Mouse (Mus musculus) skeletal muscle tissue, adult 2 months (tissue): ENCODE measurements around the gene Cdc20b.

Experiments
- DNase-seq: peaks from one replicate; pipeline ENCODE4 v3.0.0-alpha.2; 2012; ENCODE audit warnings: low read depth, low spot score

Gene Cdc20b

DNA sequence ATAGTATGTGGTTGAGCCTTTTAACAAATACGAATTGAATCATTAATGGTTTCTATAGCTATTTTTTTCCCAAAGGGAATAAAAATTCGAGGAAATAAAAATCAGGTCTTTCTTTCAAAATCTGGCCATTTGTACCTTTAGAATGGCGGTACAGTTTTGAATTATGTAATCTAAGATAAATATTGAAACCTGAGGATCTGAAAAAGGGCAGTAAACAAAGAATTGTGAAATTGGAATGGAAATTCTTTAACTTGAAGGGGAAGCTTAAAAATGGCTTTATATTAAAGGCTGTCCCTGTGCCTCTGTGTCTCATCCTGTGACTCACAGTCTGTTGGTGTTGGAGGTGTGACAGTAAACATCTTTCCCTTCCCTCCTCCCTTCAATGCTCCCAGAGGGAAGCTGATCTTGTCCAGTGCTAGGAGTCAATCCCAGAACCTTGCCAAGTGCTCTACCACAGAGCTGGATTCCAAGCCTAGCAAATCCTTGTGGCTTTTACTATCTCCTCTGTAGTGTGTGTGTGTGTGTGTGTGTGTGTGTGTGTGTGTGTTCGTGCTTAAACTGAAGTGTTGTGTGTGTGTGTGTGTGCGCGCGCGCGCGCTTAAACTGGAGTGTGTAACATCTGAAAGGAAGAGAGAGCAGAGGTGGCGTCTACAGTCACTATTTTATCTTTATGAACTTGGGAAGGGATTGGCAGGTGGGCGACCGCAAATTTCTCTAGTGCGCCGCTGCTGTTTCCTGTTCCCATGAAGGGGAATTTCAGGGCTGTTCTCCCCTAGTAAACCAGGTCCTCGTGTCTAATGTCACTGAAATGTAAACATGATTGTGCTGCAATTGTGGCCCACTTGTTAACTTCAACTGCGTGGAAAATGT, 11.4 kb upstream of the Cdc20b start:
- no peak for DNase-seq

- DNase-seq: no peak
These were observed 3.6 kb upstream of the Cdc20b start for GRCm38 (mm10) chr13:113031351-113031750.

- DNase-seq: no peak
These were observed 2.9 kb upstream of the Cdc20b start for GRCm38 (mm10) chr13:113031792-113032571.

GRCm38 (mm10) chr13:113032831-113033230, 2.1 kb upstream of the Cdc20b start:
- no peak for DNase-seq

DNA sequence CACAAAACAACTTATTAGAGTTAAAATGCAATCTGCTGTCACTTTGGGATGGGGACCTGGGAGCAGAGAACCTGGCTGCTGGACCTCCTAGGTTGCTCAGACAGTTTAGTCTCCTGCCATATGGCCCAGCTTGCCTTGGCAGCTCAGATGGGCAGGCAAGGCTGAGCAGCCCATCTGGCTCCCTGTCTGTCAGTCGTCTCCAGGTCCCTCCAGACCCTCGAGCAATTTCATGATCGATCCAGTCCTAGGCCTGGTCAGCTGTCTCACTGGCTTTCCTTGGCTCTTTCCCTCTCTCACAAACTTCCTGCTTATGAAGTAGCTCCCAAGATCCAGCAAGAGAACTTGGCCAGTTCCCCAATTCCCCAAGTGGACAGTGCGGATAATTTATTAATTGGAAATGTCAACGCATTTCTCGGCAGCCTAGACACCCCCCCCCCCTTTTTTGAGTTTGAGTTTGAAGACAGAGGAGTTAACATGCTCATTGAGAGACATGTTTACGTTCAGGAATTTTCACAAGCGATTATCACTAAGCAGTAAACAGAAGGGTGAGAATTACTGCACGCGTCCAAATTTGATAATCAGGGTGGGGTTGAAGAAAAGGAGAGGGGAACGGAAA, 532 bp upstream of the Cdc20b start:
- no peak for DNase-seq

- peak; percentile 73 for DNase-seq
These were observed 941 bp downstream of the Cdc20b start for GRCm38 (mm10) chr13:113035852-113036251.

GRCm38 (mm10) chr13:113044876-113045275, 10.0 kb downstream of the Cdc20b start:
- no peak for DNase-seq

DNA sequence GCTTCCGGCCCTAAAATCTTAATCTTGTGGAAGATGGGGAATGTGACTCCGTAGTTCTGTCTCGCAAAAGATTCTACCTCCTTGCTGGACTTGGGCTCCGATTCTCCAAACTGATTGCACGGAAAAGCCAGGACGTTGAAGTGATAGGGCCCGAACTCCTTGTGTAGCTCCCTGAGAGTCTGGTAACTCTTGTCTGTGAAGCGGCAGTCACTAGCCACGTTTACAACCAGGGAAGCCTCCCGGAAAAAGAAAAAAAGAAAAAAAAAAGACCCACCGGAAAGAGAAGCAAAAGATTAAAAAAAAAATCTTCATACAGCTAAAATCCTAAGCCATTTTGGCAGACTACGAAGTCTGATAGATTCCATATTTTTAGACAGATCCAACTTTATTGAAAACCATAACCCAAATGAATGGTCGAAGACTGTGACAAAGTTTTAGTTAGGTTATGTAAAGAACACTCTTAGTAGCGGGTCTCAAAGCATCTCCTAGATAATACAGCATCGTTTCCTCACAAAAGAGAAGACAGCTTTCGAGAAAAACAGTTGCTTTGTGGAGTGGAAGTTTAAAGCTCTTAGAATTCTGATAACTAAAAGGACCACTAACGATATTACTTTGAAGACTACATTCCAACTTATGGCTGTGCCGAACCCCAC, 10.7 kb downstream of the Cdc20b start:
- no peak for DNase-seq

- peak; percentile 42 for DNase-seq
These were observed 11.4 kb downstream of the Cdc20b start, which contains the start of gene Gpx8 for GRCm38 (mm10) chr13:113046211-113046883. Gpx8 (minus strand) TSS chr13:113046410.

GRCm38 (mm10) chr13:113047018-113047417, 12.1 kb downstream of the Cdc20b start:
- no peak for DNase-seq

GRCm38 (mm10) chr13:113047647-113048046, 12.7 kb downstream of the Cdc20b start:
- no peak for DNase-seq

- DNase-seq: no peak
These were observed 19.3 kb downstream of the Cdc20b start for GRCm38 (mm10) chr13:113054230-113054629.

- no peak for DNase-seq
These were observed 20.9 kb downstream of the Cdc20b start for GRCm38 (mm10) chr13:113055826-113056225.

- no peak for DNase-seq
These were observed 26.8 kb downstream of the Cdc20b start for GRCm38 (mm10) chr13:113061746-113062145.

DNA sequence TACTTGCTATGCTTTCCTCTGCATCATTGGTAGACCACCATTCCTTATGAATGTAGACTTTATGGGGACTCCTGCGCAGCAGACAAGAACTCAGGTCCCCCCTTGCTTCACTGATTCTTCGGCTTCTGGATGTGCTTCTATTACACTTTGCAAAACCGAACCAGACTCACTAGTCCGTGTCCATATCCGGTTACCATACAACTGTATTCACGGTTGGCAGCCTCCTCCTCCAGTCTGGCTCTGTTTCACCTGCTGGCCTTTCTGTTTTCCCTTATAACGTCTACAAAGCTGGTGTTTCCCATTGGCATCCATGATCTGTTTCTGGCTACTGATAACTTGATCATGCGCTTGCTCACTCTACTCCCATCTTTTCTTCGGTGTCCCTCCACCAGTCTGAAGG, 29.6 kb downstream of the Cdc20b start:
- no peak for DNase-seq

GRCm38 (mm10) chr13:113079021-113079420, 44.1 kb downstream of the Cdc20b start:
- no peak for DNase-seq

DNA sequence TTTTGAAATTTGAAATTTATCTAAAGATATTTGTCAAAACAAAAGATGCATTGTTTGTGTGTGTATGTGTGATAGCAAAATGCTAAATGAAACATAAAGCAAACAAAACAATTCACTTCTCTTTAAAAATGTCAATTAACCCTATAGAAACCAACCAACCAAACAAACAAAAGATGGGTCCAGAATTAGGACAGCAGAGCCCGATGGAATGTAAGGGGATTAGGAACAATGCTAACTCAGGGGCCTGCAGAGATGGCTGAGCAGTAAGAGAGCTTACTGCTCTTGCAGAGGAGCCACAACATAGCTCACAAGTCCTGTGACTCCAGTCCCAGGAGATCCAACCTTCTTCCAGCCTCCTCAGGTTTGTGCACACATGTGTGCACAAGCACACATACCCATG, 47.2 kb downstream of the Cdc20b start:
- no peak for DNase-seq

GRCm38 (mm10) chr13:113084732-113085131, 49.8 kb downstream of the Cdc20b start:
- DNase-seq: no peak

DNA sequence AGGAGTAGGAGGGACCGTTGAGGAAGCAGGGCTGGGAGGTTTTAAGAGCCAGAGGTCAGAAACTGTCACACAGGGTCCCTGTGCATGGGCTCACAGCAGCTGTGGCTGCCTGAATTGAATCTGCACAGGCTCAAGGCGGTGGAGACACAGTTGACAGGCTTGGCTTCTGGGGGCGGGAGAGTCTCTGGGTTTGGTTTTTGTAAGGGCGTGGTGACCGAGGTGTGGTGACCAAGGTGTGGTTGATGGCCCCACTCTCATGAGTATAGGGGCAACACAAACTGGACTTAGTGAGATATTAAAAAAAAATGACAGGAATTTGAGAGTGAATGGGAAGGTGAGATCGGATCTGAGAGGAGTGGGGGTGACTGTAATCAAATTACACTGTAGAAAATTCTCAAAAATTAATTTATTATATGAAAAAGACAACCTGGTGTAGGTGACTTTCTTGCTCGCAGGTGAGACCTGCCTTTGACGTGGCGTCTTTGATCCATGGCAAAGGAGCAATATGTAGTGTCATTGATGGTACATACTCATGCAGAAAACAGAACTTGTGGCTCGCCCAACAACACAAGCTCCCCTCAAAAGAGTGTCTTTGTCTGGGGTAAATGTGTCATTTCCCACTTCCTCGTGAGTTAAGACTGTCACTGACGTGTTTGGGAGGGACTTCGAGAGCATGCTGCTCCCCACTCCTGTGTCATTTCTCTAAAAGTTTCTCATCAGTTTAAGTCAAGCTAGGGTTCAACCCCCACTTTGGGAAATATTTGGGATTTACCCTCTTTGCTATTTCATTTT, 52.5 kb downstream of the Cdc20b start:
- DNase-seq: no peak

DNA sequence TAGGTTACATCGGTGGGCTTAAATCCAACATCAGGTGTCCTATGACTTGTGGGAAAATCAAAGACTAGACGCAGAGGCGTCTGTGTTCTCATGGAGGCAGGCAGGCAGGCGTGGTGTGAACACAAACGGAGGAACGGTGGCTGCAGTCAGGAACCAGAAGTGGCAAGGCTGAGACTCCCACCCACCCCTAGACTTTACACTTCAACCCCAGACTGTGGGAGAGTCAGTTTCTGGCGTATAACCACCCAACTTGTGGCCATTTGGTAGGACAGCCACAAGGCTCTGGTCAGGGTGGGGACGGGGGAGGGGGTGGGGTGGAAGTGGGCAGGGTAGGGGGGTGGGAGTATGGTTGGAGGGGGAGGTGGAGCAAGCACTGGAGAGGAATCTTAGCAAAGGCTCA, 55.6 kb downstream of the Cdc20b start:
- no peak for DNase-seq
